Mouse (Mus musculus) hindbrain, embryonic 16.5 days (tissue): ENCODE measurements around the gene Hcrtr1. TPM values are rescaled to one million over a fixed set of nuclear protein-coding genes. Genes with fewer than 3 reads are reported as not detected.

ENCODE experiments used
- ATAC-seq: fragments of 200-750 bp; cut with Nextera tagmentation; 2 replicates; pipeline ENCODE4 v1.8.0; 2017; ENCODE audit warnings: moderate TSS enrichment, moderate library complexity
- H3K27ac ChIP-seq: fragments of 300-500 bp; sonication (generic); 2 replicates; pipeline ENCODE4 v1.5.1; 2014; ENCODE audit warnings: low read depth, mild to moderate bottlenecking, control low read depth, low read length, moderate library complexity
- H3K27me3 ChIP-seq: fragments of 300-500 bp; sonication (generic); replicated peaks from 2 replicates; pipeline ENCODE4 v1.6.1; 2014; ENCODE audit warnings: low read length; ENCODE audit not compliant: control insufficient read depth, insufficient read depth
- H3K36me3 ChIP-seq: fragments of 300-500 bp; sonication (generic); 2 replicates; pipeline ENCODE4 v1.6.1; 2014; ENCODE audit warnings: mild to moderate bottlenecking, low read length, moderate library complexity, mixed read lengths; ENCODE audit not compliant: control insufficient read depth, insufficient read depth
- H3K4me1 ChIP-seq: fragments of 300-500 bp; sonication (generic); 2 replicates; pipeline ENCODE4 v1.6.1; 2014; ENCODE audit warnings: low read depth, low read length; ENCODE audit not compliant: control insufficient read depth, insufficient read depth
- H3K4me2 ChIP-seq: fragments of 300-500 bp; sonication (generic); 2 replicates; pipeline ENCODE4 v1.6.1; 2014; ENCODE audit warnings: mild to moderate bottlenecking, low read length, control low read depth, moderate library complexity
- H3K4me3 ChIP-seq: fragments of 300-500 bp; sonication (generic); 2 replicates; pipeline ENCODE4 v1.5.1; 2014; ENCODE audit warnings: mild to moderate bottlenecking, low read length, control low read depth, moderate library complexity
- H3K9ac ChIP-seq: fragments of 300-500 bp; sonication (generic); 2 replicates; pipeline ENCODE4 v1.6.1; 2014; ENCODE audit warnings: low read depth, mild to moderate bottlenecking, control low read depth, low read length, moderate library complexity
- H3K9me3 ChIP-seq: fragments of 300-500 bp; sonication (generic); 2 replicates; pipeline ENCODE4 v1.6.1; 2014; ENCODE audit warnings: mild to moderate bottlenecking, low read length, moderate library complexity; ENCODE audit not compliant: control insufficient read depth
- WGBS: fragments of 180-500 bp; shearing (Covaris S2); extraction: QIAGEN DNeasy Blood & Tissue Kit; methylation state at CpG from one replicate; pipeline ENCODE4 v1.1.7; 2014; 5-methylcytosine and 5-hydroxymethylcytosine counted together
- polyA plus RNA-seq: library from polyadenylated mRNA; unstranded; fragments of >200 nt; fragmentation: Nextera tagmentation; extraction: Ambion mirVana; gene quantifications from 2 replicates; pipeline ENCODE4 v1.2.1, GENCODE M21; 2015

Gene Hcrtr1
- polyA plus RNA-seq, 1 experiment from 2014 or later = 8.6 TPM

DNA sequence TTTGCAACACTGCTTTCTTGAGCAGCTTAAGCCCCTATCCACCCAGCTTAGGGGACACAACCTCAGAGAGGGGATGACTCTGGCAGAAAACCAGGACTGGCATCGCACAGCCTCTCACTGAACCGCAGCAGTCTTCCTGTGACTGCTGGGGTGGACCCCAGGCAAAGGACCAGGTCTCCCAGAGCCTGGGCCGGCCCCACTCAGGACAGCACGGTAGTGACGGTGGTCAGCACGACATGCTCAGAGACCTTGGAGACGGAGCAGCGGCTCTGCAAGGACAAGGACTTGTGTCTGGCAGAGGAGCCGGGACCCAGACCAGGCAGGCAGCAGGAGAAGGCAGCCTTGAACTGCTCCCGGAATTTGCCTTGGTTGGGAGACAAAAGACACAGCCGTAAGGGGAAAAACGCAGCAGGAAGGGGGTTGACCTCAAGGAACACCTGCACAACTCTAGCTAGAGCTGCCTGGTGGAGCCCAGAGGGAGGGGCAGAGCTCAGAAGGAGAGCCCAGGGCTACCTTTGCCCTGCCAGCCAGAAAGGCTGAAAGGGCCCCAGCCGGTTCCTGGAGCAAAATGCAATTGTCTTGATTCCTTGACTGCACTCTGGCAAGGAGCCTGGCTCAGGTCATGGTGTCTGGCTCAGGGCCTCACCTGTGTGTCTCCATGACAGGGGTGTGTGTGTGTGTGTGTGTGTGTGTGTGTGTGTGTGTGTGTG, 8.4 kb downstream of the Hcrtr1 start:
- no peaks in the 10 kb centered on the region for H3K4me1 ChIP-seq
- WGBS = 55% methylated on average over 13 of the region's 13 CpGs
- H3K36me3 ChIP-seq = peaks cover 13% of the 10 kb centered on the region
- no peaks in the 10 kb centered on the region for H3K9me3 ChIP-seq
- H3K4me2 ChIP-seq = no peak overlapping the region
- ATAC-seq = no peak
- H3K27ac ChIP-seq = no peak overlapping the region
- no peak overlapping the region for H3K4me3 ChIP-seq
- no peaks in the 10 kb centered on the region for H3K27me3 ChIP-seq
- H3K9ac ChIP-seq = no peak overlapping the region

DNA sequence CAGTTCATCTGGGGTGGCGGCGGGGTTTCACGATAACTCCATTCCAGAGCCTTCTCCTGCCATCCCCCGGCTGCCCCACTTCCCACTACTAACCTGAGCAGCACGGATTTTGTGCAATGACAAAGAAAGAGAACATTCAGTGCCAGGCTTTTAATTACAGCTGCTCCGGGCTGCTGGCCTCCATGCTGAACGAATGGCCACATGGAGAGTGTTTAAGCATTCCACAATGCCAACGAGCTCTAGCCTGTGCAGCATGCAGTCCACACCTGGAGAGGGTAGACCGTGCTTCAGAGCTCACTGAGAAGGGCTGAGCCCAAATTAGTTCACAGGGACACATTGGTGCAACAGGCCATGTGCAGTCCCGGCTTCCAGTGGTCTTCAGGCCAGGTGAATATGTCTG, 9.1 kb downstream of the Hcrtr1 start:
- 68% methylated on average over 10 of the region's 10 CpGs for WGBS
- no peaks in the 10 kb centered on the region for H3K27me3 ChIP-seq
- 0 out of 2 replicates have a peak overlapping the region, but pooled peaks have one; percentile 29 for H3K27ac ChIP-seq
- H3K4me3 ChIP-seq = no peak overlapping the region
- H3K9ac ChIP-seq = no peak overlapping the region
- H3K4me2 ChIP-seq = no peak overlapping the region
- H3K4me1 ChIP-seq = no peaks in the 10 kb centered on the region
- ATAC-seq = no peak
- no peaks in the 10 kb centered on the region for H3K9me3 ChIP-seq
- H3K36me3 ChIP-seq = peaks cover 18% of the 10 kb centered on the region

- Histone ChIP-seq H3K9ac (no peak overlapping the region), H3K27me3 (no peaks in the 10 kb centered on the region), H3K4me3 (no peak overlapping the region), H3K36me3 (peaks cover 21% of the 10 kb centered on the region), H3K9me3 (no peaks in the 10 kb centered on the region), H3K4me1 (no peaks in the 10 kb centered on the region), H3K4me2 (no peak overlapping the region), H3K27ac (no peak overlapping the region)
- ATAC-seq = no peak
- WGBS = 82% methylated on average over 5 of the region's 5 CpGs
Measured at GRCm38 (mm10) chr4:130128907-130129306, 10.3 kb downstream of the Hcrtr1 start.

DNA sequence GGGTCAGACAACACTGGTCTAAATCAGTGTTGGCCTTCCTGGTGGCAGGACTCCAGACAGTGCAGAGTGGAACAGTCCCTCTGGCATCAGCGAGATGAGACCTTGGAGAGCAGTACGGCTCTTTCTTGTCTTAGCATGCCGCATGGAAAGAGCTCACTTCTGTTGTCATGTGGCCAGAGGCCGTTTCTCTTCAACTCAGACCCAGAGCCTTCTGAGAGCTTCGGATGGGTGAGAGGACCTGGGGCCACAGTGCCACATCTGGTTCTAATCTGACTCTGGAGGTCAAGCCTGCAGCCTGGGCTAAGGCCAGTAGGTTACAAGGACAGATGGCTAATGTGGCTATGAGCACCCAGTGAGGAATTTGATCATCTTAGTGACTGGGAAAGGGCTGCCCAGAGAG, 13.2 kb downstream of the Hcrtr1 start:
- Histone ChIP-seq H3K4me2 (no peak overlapping the region), H3K9ac (no peak overlapping the region), H3K9me3 (no peaks in the 10 kb centered on the region), H3K27me3 (no peaks in the 10 kb centered on the region), H3K4me1 (no peaks in the 10 kb centered on the region), H3K4me3 (no peak overlapping the region), H3K27ac (no peak overlapping the region), H3K36me3 (peaks cover 27% of the 10 kb centered on the region)
- 82% methylated on average over 5 of the region's 5 CpGs for WGBS
- ATAC-seq = no peak

- Histone ChIP-seq H3K36me3 (peaks cover 27% of the 10 kb centered on the region), H3K4me1 (no peaks in the 10 kb centered on the region), H3K4me3 (no peak overlapping the region), H3K27me3 (no peaks in the 10 kb centered on the region), H3K27ac (no peak overlapping the region), H3K9me3 (no peaks in the 10 kb centered on the region), H3K4me2 (no peak overlapping the region), H3K9ac (no peak overlapping the region)
- WGBS = 89% methylated on average over 6 of the region's 6 CpGs
- ATAC-seq = no peak
Measured at GRCm38 (mm10) chr4:130125164-130125563, 14.0 kb downstream of the Hcrtr1 start.

DNA sequence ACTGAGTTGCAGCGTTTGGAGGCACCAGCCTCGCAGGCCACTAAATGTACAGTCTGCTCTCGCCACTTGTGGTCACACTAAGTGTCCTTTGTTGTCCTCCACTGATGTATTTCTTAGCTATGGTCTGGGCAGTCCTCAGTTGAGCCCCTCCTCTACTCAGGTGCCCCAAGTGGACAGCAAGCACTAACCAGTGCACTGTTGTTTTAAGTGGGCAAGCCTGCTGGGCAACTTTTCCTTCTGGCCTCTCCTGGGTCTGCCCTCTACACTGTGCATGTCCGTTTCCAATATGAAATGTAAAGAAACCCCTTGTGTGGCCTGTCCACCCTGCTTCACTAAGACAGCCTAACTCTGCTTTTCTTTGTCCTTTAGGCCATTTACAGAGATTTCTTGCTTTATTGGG, 15.0 kb downstream of the Hcrtr1 start:
- H3K4me3 ChIP-seq = no peak overlapping the region
- no peak overlapping the region for H3K9ac ChIP-seq
- H3K9me3 ChIP-seq = no peaks in the 10 kb centered on the region
- no peak for ATAC-seq
- peaks cover 27% of the 10 kb centered on the region for H3K36me3 ChIP-seq
- H3K27me3 ChIP-seq = no peaks in the 10 kb centered on the region
- no peak overlapping the region for H3K4me2 ChIP-seq
- H3K4me1 ChIP-seq = no peaks in the 10 kb centered on the region
- no peak overlapping the region for H3K27ac ChIP-seq
- 89% methylated on average over 4 of the region's 4 CpGs for WGBS

GRCm38 (mm10) chr4:130123020-130123419, 16.1 kb downstream of the Hcrtr1 start:
- no peak overlapping the region for H3K4me3 ChIP-seq
- H3K36me3 ChIP-seq = peaks cover 27% of the 10 kb centered on the region
- H3K4me1 ChIP-seq = no peaks in the 10 kb centered on the region
- H3K9me3 ChIP-seq = no peaks in the 10 kb centered on the region
- H3K4me2 ChIP-seq = no peak overlapping the region
- 92% methylated on average over 5 of the region's 5 CpGs for WGBS
- no peak overlapping the region for H3K9ac ChIP-seq
- no peak for ATAC-seq
- H3K27me3 ChIP-seq = no peaks in the 10 kb centered on the region
- no peak overlapping the region for H3K27ac ChIP-seq

DNA sequence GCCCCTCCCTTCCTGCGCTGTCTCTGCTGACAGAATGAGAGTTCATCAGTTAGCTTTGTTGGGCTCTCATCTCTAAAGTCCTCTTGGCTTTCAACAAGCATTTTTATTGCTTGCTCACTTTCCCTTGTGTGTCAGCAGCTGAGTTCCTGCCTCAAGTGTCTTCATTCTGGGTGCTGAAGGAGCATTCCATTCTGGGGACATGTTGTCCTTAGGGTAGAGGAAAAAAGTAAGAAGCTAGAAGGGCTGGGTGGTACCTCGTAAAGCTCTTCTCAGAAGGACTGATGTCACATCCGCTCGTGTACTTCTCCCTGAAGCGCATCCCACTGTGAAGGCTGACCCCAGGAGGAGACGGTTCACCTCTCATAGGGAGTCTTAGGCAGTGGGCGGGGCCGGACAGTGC, 17.6 kb downstream of the Hcrtr1 start:
- no peaks in the 10 kb centered on the region for H3K27me3 ChIP-seq
- peaks cover 22% of the 10 kb centered on the region for H3K36me3 ChIP-seq
- WGBS = 74% methylated on average over 8 of the region's 8 CpGs
- no peak for ATAC-seq
- no peak overlapping the region for H3K4me3 ChIP-seq
- H3K4me2 ChIP-seq = no peak overlapping the region
- no peaks in the 10 kb centered on the region for H3K9me3 ChIP-seq
- H3K9ac ChIP-seq = no peak overlapping the region
- no peak overlapping the region for H3K27ac ChIP-seq
- H3K4me1 ChIP-seq = no peaks in the 10 kb centered on the region

DNA sequence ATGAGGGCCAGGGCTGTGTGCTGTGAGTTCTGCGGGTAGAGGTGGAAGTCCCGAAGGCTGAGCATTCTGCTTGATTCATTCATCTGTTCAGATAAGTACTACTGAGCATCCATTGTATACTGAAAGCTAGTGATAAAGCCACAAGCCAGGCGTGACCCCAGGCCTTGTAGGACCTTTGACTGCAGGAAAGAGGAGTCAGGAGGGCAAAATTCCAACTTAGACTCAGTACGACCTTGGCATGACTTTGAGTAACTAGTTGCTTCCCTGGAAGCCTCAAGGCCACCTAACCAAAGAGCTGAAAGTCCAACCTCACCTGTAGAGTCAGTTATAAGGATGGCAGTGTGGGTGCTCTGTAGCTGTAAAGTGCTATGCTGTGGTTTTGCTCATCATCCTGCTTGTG, 18.4 kb downstream of the Hcrtr1 start:
- WGBS = 78% methylated on average over 4 of the region's 4 CpGs
- ATAC-seq = no peak

More for the DNA sequence above, 18.4 kb downstream of the Hcrtr1 start:
- H3K27ac ChIP-seq = no peak overlapping the region
- no peak overlapping the region for H3K4me3 ChIP-seq
- H3K36me3 ChIP-seq = peaks cover 17% of the 10 kb centered on the region
- no peaks in the 10 kb centered on the region for H3K27me3 ChIP-seq
- no peaks in the 10 kb centered on the region for H3K4me1 ChIP-seq
- no peaks in the 10 kb centered on the region for H3K9me3 ChIP-seq
- no peak overlapping the region for H3K4me2 ChIP-seq
- H3K9ac ChIP-seq = no peak overlapping the region
